Mouse (Mus musculus): Measurements from ENCODE around the gene Slc22a22.
"Not testable (repeated sequence)": the region's sequence is repeated elsewhere in the genome, so short reads cannot be mapped to it uniquely, and the experiment has no call there.

The Slc22a22 gene

GRCm38 (mm10) chr15:57380381-57380780, 97.0 kb downstream of the Slc22a22 start:
- no peak for DNase-seq (ENCODE audit: low spot score)

- no peak for DNase-seq (ENCODE audit: low spot score)
Measured at GRCm38 (mm10) chr15:57366446-57366845, 111.0 kb downstream of the Slc22a22 start.

- DNase-seq (ENCODE audit: low spot score), result no peak
Measured at GRCm38 (mm10) chr15:57355278-57355677, 122.1 kb downstream of the Slc22a22 start.

- DNase-seq (ENCODE audit: low spot score), result no peak
Measured at GRCm38 (mm10) chr15:57340499-57340898, 136.9 kb downstream of the Slc22a22 start.

- DNase-seq (ENCODE audit: low spot score), result no peak
Measured at GRCm38 (mm10) chr15:57331326-57331725, 146.1 kb downstream of the Slc22a22 start.

GRCm38 (mm10) chr15:57318001-57318400, 159.4 kb downstream of the Slc22a22 start:
- DNase-seq (ENCODE audit: low spot score), result no peak

- no peak for DNase-seq (ENCODE audit: low spot score)
Measured at GRCm38 (mm10) chr15:57316486-57316885, 160.9 kb downstream of the Slc22a22 start.

- DNase-seq (ENCODE audit: low spot score), result no peak
Measured at GRCm38 (mm10) chr15:57302710-57303109, 174.7 kb downstream of the Slc22a22 start.

- no peak for DNase-seq (ENCODE audit: low spot score)
Measured at GRCm38 (mm10) chr15:57278505-57278904, 198.9 kb downstream of the Slc22a22 start.

GRCm38 (mm10) chr15:57276411-57276810, 201.0 kb downstream of the Slc22a22 start:
- DNase-seq (ENCODE audit: low spot score), result no peak

GRCm38 (mm10) chr15:57240061-57240460, 237.4 kb downstream of the Slc22a22 start:
- not testable (repeated sequence) for DNase-seq (ENCODE audit: low spot score)

- DNase-seq (ENCODE audit: low spot score), result no peak
Measured at GRCm38 (mm10) chr15:57230439-57230838, 247.0 kb downstream of the Slc22a22 start.

- DNase-seq (ENCODE audit: low spot score), result no peak
Measured at GRCm38 (mm10) chr15:57205315-57205714, 272.1 kb downstream of the Slc22a22 start.

GRCm38 (mm10) chr15:57204444-57204930, 272.9 kb downstream of the Slc22a22 start:
- no peak for DNase-seq (ENCODE audit: low spot score)
